Comparison of ENCODE assay signal across 18 mouse cellular contexts in genomic region chr5:64212619-64213018, GRCm38 (mm10). TPM values are rescaled to one million over a fixed set of nuclear protein-coding genes. Genes with fewer than 3 reads are reported as not detected.
DNase-seq lines count a peak whose midpoint lies in the region; ATAC-seq and TF ChIP-seq lines count a peak whose summit lies in the region.
"Had no signal": no experiment of that assay in that cellular context is flagged by ENCODE, and none has a peak within 500 bp of the region (broad histone marks: within the 10 kb centered on the region; RNA-seq: fewer than 3 reads in every experiment).

No protein-coding gene starts in this region.

- no peaks in the 10 kb centered on the region for H3K9me3 ChIP-seq in neural tube, embryonic 13.5 days
- H3K9me3 ChIP-seq in hindbrain, embryonic 11.5 days (ENCODE audit: control insufficient read depth, low read length) = no peaks in the 10 kb centered on the region
- H3K9me3 ChIP-seq: forebrain, embryonic 12.5 days; hindbrain, embryonic 15.5 days; midbrain, embryonic 15.5 days; stomach, embryonic 15.5 days had no signal

- peak overlapping the region; percentile 68 for H3K27ac ChIP-seq in kidney, adult 2 months (ENCODE audit: insufficient read depth, low read depth, low read length)
- peak overlapping the region; percentile 50; the same call in 1 of the 2 replicates for H3K27ac ChIP-seq in neural tube, embryonic 13.5 days (replicated peaks)
- H3K27ac ChIP-seq in hindbrain, embryonic 11.5 days (ENCODE audit: low read depth, low read length) = no peak overlapping the region
- H3K27ac ChIP-seq: forebrain, embryonic 12.5 days; hindbrain, embryonic 15.5 days; liver, embryonic 14.5 days; midbrain, embryonic 15.5 days; stomach, embryonic 15.5 days had no signal

- no peak for ATAC-seq in neural tube, embryonic 13.5 days (ENCODE audit: low read depth)
- no peak for ATAC-seq in hindbrain, embryonic 11.5 days (ENCODE audit: low FRiP score)
- ATAC-seq: activated CD4-positive, CD25-positive, alpha-beta regulatory T cell, adult 4 months; midbrain, embryonic 15.5 days had no signal

- no peak for TF ChIP-seq POLR2A in kidney, adult 2 months (IDR thresholded peaks at IDR 0.05; ENCODE audit: low read depth, low read length)

- peaks cover 14% of the 10 kb centered on the region for H3K4me1 ChIP-seq in kidney, adult 2 months (ENCODE audit: control insufficient read depth, insufficient read depth, low read length)
- peaks cover 8% of the 10 kb centered on the region for H3K4me1 ChIP-seq in neural tube, embryonic 13.5 days (replicated peaks)
- no peaks in the 10 kb centered on the region for H3K4me1 ChIP-seq in hindbrain, embryonic 11.5 days (replicated peaks; ENCODE audit: control insufficient read depth, insufficient read depth, low read length)
- H3K4me1 ChIP-seq: forebrain, embryonic 12.5 days; hindbrain, embryonic 15.5 days; midbrain, embryonic 15.5 days; stomach, embryonic 15.5 days had no signal

- no peak for TF ChIP-seq CTCF in kidney, adult 2 months (conservative IDR thresholded peaks at IDR 0.05; ENCODE audit: insufficient read depth, insufficient read length, low read depth, low read length)

- 65% methylated on average over 3 of the region's 3 CpGs for WGBS in kidney, adult 2 months
- 90% methylated on average over 3 of the region's 3 CpGs for WGBS in neural tube, embryonic 13.5 days
- 90% methylated on average over 3 of the region's 3 CpGs for WGBS in hindbrain, embryonic 11.5 days

- intact Hi-C loops in left cerebral cortex, postnatal 25 days (cut with DNase I) = no loop called here

- H3K36me3 ChIP-seq in kidney, adult 2 months (ENCODE audit: control insufficient read depth, insufficient read depth, low read length) = no peaks in the 10 kb centered on the region
- H3K36me3 ChIP-seq in neural tube, embryonic 13.5 days = no peaks in the 10 kb centered on the region
- no peaks in the 10 kb centered on the region for H3K36me3 ChIP-seq in hindbrain, embryonic 11.5 days (ENCODE audit: control insufficient read depth, insufficient read depth, low read length)
- H3K36me3 ChIP-seq: forebrain, embryonic 12.5 days; hindbrain, embryonic 15.5 days; midbrain, embryonic 15.5 days; stomach, embryonic 15.5 days had no signal

- H3K9ac ChIP-seq in neural tube, embryonic 13.5 days = no peak overlapping the region
- no peak overlapping the region for H3K9ac ChIP-seq in hindbrain, embryonic 11.5 days (ENCODE audit: low read depth, low read length)
- H3K9ac ChIP-seq: forebrain, embryonic 12.5 days; hindbrain, embryonic 15.5 days; liver, embryonic 14.5 days; midbrain, embryonic 15.5 days; stomach, embryonic 15.5 days had no signal

- no peak overlapping the region for H3K4me3 ChIP-seq in kidney, adult 2 months (ENCODE audit: insufficient read depth, low read depth, low read length)
- no peak overlapping the region for H3K4me3 ChIP-seq in neural tube, embryonic 13.5 days
- no peak overlapping the region for H3K4me3 ChIP-seq in hindbrain, embryonic 11.5 days (ENCODE audit: low read depth, low read length)
- H3K4me3 ChIP-seq: forebrain, embryonic 12.5 days; hindbrain, embryonic 15.5 days; midbrain, embryonic 15.5 days; stomach, embryonic 15.5 days had no signal

- peak; percentile 72 for DNase-seq in heart, adult 11 months
- no peak for DNase-seq in heart, adult 18-20 months
- no peak for DNase-seq in kidney, adult 2 months
- no peak for DNase-seq in kidney, postnatal 25 days
- no peak for DNase-seq in neural tube, embryonic 10.5 days (ENCODE audit: extremely low spot score, low spot score)
- no peak for DNase-seq in hindbrain, embryonic 11.5 days (ENCODE audit: low spot score)
- DNase-seq in left cerebral cortex, postnatal 25 days (ENCODE audit: low spot score in 2 of 2) = no peak
- DNase-seq: adrenal gland, postnatal 25 days; cerebellum, adult 9-11 months; embryo, embryonic 11 days; right cerebral cortex, postnatal 4 days had no signal

- H3K27me3 ChIP-seq in kidney, adult 2 months (replicated peaks; ENCODE audit: control insufficient read depth, insufficient read depth, low read length) = no peaks in the 10 kb centered on the region
- H3K27me3 ChIP-seq in neural tube, embryonic 13.5 days = no peaks in the 10 kb centered on the region
- no peaks in the 10 kb centered on the region for H3K27me3 ChIP-seq in hindbrain, embryonic 11.5 days (ENCODE audit: control insufficient read depth, insufficient read depth, low read length)
- H3K27me3 ChIP-seq: forebrain, embryonic 12.5 days; hindbrain, embryonic 15.5 days; midbrain, embryonic 15.5 days; stomach, embryonic 15.5 days had no signal

- no peak overlapping the region for H3K4me2 ChIP-seq in neural tube, embryonic 13.5 days
- H3K4me2 ChIP-seq in hindbrain, embryonic 11.5 days (replicated peaks; ENCODE audit: low read depth, low read length) = no peak overlapping the region
- H3K4me2 ChIP-seq: forebrain, embryonic 12.5 days; hindbrain, embryonic 15.5 days; midbrain, embryonic 15.5 days; stomach, embryonic 15.5 days had no signal

RNA-seq across cellular contexts. Expression of gene Tbc1d1, which starts 56.5 kb away (rescaled TPM):
- total RNA-seq in heart, adult 18-20 months (2021) = 10 to 100 TPM; 11.0 to 13.3 TPM
- polyA plus RNA-seq in kidney, adult 2 months (2012; rRNA removed) = 37.0 and 38.3 TPM in 2 replicates
- polyA plus RNA-seq in neural tube, embryonic 13.5 days (2015; fragmentation: Nextera tagmentation; extraction: Ambion mirVana) = 14.9 and 16.7 TPM in 2 replicates
- polyA plus RNA-seq in hindbrain, embryonic 11.5 days (2014; fragmentation: Nextera tagmentation; extraction: Ambion mirVana) = 20.2 and 23.3 TPM in 2 replicates
- total RNA-seq in left cerebral cortex, postnatal 25 days (2021) = 10 to 100 TPM; 16.2 to 20.2 TPM
